Mouse (Mus musculus): Measurements from ENCODE around the gene Gm10644. TPM values are rescaled to one million over a fixed set of nuclear protein-coding genes. Genes with fewer than 3 reads are reported as not detected.

Gene Gm10644
- polyA plus RNA-seq, 1 experiment from 2014 or later, result 0.76 TPM

DNA sequence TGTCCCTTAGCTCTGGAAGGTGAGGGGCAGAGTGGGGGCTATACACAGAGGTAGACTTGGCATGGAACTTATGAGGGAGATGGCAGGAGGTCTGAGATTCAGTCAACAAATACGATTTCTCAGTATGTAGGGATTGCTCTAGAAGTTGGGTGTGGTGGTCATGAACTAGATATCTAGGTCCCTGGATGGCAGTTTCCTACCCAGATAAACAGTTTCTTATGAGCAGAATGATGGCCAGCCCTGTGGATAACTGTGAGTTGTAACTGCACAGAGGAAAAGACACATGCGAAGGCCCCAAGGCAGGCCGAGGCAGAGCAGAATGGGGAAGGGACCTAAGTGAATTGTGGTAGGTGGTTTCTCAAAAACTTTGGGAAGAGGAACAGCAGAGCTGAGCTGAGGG lies 40.8 kb downstream of the Gm10644 start:
- peaks cover 8% of the 10 kb centered on the region for H3K4me1 ChIP-seq (ENCODE audit: control insufficient read depth, insufficient read depth, low read length)

DNA sequence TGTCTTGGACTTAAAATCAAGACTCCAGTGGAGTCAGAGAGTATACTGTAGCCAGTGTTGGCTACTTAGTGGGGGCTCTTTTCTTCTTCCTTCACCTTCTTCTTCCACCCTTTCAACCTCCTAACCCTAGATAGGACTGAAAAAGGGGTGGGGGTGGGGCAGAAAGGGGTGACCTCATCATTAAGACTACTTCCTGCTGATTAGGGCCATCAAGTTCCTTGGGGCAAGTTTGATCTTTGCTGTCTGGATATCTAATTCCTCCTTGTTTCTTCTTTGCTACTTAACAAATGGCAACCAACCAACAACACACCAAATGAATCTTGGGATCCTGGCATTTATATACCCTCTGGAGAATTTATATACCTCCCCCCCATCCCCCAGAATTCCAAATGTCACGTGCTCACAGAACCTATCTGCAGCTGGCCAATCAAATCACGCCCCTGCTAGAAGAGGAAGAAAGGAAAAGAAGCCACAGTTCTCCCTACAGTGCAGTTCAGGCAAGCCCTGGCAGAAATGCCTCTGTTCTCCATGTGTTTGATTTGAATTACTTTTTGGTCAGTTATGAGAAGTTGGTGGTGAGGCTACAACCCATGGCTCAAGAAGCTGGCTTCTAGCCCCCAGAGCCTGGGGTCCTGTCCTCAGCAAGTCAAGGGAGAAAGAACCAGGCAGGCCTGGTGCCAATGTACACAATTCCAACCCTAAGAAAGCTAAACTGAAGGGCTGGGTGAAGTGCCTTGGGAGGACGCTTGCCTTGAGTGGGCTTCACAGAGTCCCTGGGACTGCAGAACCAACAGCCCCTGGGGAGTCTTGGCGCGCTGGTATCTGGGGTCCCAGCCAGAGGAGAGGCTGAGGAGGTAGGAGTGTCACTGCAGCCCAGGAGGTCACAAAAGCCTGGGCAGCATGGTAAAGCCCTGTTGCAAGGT lies 42.9 kb downstream of the Gm10644 start:
- H3K4me3 ChIP-seq (ENCODE audit: low read depth, low read length), result no peak overlapping the region
- ATAC-seq (ENCODE audit: insufficient number of reproducible peaks, low FRiP score, low TSS enrichment, low read depth) (no peak), DNase-seq (ENCODE audit: low spot score) (no peak)
- H3K4me2 ChIP-seq (ENCODE audit: low read depth, severe bottlenecking), result no peak overlapping the region
- H3K9ac ChIP-seq (ENCODE audit: low read length), result no peak overlapping the region
- H3K36me3 ChIP-seq (ENCODE audit: control insufficient read depth, insufficient read depth, low read length), result no peaks in the 10 kb centered on the region
- H3K9me3 ChIP-seq (ENCODE audit: control insufficient read depth, low read length), result no peaks in the 10 kb centered on the region
- 74% methylated on average over 5 of the region's 5 CpGs for WGBS
- no peak overlapping the region for H3K27ac ChIP-seq (replicated peaks; ENCODE audit: low read depth, low read length)
- H3K27me3 ChIP-seq (ENCODE audit: control insufficient read depth, insufficient read depth, low read length), result no peaks in the 10 kb centered on the region
- peaks cover 8% of the 10 kb centered on the region for H3K4me1 ChIP-seq (ENCODE audit: control insufficient read depth, insufficient read depth, low read length)

More for the DNA sequence above, 40.8 kb downstream of the Gm10644 start:
- no peak overlapping the region for H3K27ac ChIP-seq (replicated peaks; ENCODE audit: low read depth, low read length)
- H3K4me2 ChIP-seq (ENCODE audit: low read depth, severe bottlenecking), result no peak overlapping the region
- H3K9ac ChIP-seq (ENCODE audit: low read length), result no peak overlapping the region
- WGBS, result 93% methylated on average over 3 of the region's 3 CpGs
- DNase-seq (ENCODE audit: low spot score) (no peak), ATAC-seq (ENCODE audit: insufficient number of reproducible peaks, low FRiP score, low TSS enrichment, low read depth) (no peak)
- H3K9me3 ChIP-seq (ENCODE audit: control insufficient read depth, low read length), result no peaks in the 10 kb centered on the region
- H3K27me3 ChIP-seq (ENCODE audit: control insufficient read depth, insufficient read depth, low read length), result no peaks in the 10 kb centered on the region
- no peaks in the 10 kb centered on the region for H3K36me3 ChIP-seq (ENCODE audit: control insufficient read depth, insufficient read depth, low read length)
- H3K4me3 ChIP-seq (ENCODE audit: low read depth, low read length), result no peak overlapping the region

DNA sequence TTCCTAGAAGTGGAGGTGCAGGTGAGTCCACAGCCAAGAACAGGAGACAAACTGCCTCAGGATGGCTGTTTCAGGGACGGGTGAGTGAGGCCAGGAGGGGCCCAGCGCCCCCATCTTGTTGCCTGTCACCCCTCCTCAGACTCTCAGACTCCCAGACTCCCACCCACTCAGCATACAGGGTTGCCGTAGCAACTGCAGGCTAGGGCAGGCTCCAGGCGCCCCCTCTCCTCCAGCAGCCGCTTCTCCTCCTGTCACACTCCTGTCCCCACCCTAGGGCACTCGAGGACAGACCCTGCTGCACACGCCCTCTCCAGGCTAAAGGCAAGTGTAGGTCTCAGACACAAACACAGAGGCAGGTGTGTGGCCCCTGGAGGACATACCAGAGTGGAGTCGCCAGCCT lies 45.7 kb downstream of the Gm10644 start:
- no peak for ATAC-seq (ENCODE audit: insufficient number of reproducible peaks, low FRiP score, low TSS enrichment, low read depth)
- Histone ChIP-seq H3K4me1 (ENCODE audit: control insufficient read depth, insufficient read depth, low read length) (peaks cover 4% of the 10 kb centered on the region; the same call in 1 of the 2 replicates), H3K27me3 (ENCODE audit: control insufficient read depth, insufficient read depth, low read length) (no peaks in the 10 kb centered on the region), H3K36me3 (ENCODE audit: control insufficient read depth, insufficient read depth, low read length) (no peaks in the 10 kb centered on the region), H3K9me3 (ENCODE audit: control insufficient read depth, low read length) (no peaks in the 10 kb centered on the region), H3K9ac (ENCODE audit: low read length) (no peak overlapping the region), H3K4me3 (ENCODE audit: low read depth, low read length) (no peak overlapping the region), H3K4me2 (ENCODE audit: low read depth, severe bottlenecking) (no peak overlapping the region), H3K27ac (replicated peaks; ENCODE audit: low read depth, low read length) (no peak overlapping the region)
- DNase-seq (ENCODE audit: low spot score), result no peak
- WGBS, result 63% methylated on average over 8 of the region's 8 CpGs

DNA sequence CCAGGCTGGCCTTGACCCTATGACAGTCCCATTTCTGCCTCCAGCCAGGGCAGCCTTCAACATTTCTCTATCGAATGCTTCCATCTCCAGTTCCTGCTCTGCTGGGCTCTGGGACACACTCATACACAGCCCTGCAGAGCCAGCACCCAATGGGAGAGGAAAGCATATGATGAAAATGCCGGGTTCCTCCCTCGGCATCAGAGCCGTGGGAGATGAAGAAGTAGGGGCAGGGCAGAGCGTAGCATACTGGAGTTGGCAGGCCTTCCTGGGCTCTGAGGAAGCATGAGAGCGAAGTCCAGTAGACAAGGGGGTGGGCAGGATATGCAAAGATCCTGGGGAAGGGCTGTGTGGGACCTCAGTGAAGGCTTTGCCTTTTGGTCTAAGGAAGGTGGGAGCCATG lies 46.4 kb downstream of the Gm10644 start:
- no peaks in the 10 kb centered on the region for H3K27me3 ChIP-seq (ENCODE audit: control insufficient read depth, insufficient read depth, low read length)
- H3K36me3 ChIP-seq (ENCODE audit: control insufficient read depth, insufficient read depth, low read length), result no peaks in the 10 kb centered on the region
- no peak overlapping the region for H3K4me3 ChIP-seq (ENCODE audit: low read depth, low read length)
- H3K4me2 ChIP-seq (ENCODE audit: low read depth, severe bottlenecking), result no peak overlapping the region
- DNase-seq (ENCODE audit: low spot score) (no peak), ATAC-seq (ENCODE audit: insufficient number of reproducible peaks, low FRiP score, low TSS enrichment, low read depth) (no peak)
- H3K4me1 ChIP-seq (ENCODE audit: control insufficient read depth, insufficient read depth, low read length), result peaks cover 11% of the 10 kb centered on the region
- 85% methylated on average over 6 of the region's 6 CpGs for WGBS
- no peak overlapping the region for H3K27ac ChIP-seq (replicated peaks; ENCODE audit: low read depth, low read length)
- 0 out of 2 replicates have a peak overlapping the region, but pooled peaks have one; percentile 3 for H3K9ac ChIP-seq (ENCODE audit: low read length)
- no peaks in the 10 kb centered on the region for H3K9me3 ChIP-seq (ENCODE audit: control insufficient read depth, low read length)

DNA sequence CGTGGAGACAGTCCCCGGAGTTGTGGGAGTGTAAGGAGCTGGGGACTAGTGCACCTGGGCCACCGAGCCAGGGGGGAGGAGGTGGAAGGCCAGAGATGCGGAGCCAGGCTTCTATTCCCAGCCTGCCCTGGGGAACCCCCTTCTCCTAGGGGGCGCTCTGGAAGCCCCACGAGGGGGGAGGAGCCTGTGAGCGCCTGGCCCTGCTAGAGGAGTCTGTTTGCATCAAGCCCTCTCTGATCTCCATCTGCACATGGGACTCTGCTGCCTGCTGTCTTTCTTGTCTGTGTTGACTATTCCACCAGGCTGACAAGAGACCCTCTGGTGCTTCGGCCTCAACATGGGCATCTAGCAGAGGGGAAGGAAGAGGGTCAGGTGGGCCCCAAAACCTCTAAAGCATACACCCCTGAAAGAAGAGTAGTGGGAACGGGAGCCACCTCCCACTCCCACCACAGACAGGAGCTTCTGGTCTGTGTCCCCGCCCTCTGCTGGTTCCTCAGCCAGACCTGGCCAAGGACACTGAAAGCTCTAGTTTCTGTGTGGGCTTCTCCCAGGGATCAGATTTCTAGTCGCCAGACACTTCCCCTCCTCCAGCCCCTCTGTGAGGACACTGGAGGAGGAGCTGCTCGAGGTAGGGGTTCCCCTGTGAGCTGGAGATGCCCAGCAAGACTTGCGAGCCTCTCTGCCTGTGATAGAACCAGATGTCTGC lies 51.9 kb downstream of the Gm10644 start:
- ATAC-seq (ENCODE audit: insufficient number of reproducible peaks, low FRiP score, low TSS enrichment, low read depth) (no peak), DNase-seq (ENCODE audit: low spot score) (peak; percentile 70)
- H3K4me3 ChIP-seq (ENCODE audit: low read depth, low read length), result peak overlapping the region; percentile 2; the same call in 1 of the 2 replicates
- H3K4me1 ChIP-seq (ENCODE audit: control insufficient read depth, insufficient read depth, low read length), result peaks cover 38% of the 10 kb centered on the region
- no peaks in the 10 kb centered on the region for H3K27me3 ChIP-seq (ENCODE audit: control insufficient read depth, insufficient read depth, low read length)
- H3K9ac ChIP-seq (ENCODE audit: low read length), result no peak overlapping the region
- H3K36me3 ChIP-seq (ENCODE audit: control insufficient read depth, insufficient read depth, low read length), result peaks cover 2% of the 10 kb centered on the region; the same call in 1 of the 2 replicates
- WGBS, result 5% methylated on average over 12 of the region's 13 CpGs
- peak overlapping the region; percentile 56; the same call in 1 of the 2 replicates for H3K27ac ChIP-seq (replicated peaks; ENCODE audit: low read depth, low read length)
- H3K9me3 ChIP-seq (ENCODE audit: control insufficient read depth, low read length), result no peaks in the 10 kb centered on the region
- peak overlapping the region; percentile 40 for H3K4me2 ChIP-seq (ENCODE audit: low read depth, severe bottlenecking)

DNA sequence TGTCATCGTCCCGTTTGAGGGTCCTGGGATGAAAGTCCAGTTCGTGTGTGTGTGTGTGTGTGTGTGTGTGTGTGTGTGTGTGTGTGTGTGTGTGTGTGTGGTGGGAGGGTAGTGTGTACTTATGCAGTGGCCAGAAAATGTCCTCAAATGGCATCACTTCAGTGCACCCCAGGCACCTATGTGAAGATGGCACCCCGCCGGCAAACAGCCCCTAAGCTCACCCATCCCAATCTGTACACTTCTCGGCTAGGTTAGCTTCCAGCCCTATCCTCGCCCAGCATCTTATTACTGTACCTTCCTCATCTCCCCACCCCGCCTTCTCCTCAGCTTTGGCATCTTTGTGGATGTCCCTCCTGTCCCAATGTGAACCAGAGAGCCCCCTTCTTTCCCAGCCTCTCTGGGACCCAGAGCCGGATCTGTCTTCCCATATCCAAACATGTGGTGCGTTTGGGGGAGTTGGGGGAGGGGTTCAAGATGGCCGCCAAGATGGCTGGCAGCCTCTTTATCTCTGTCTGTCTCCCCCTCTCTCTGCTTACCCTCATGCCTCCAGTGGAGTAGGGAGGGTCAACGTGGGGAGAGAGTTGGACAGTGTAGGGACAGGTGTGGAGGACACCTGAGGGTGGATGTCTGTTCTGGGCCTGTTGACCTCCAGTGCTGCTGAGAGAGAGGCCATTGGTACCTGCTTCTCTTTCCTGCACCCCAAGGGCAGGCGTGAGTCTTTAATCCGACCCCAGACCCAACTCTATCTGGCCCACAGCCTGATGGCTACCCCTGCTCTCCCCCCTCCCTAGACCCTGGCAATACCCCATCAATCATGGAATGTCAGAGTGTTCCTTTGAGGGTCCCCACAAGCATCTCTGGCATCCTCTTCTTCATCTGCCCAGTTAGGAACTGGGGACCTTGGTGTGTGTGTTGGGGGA lies 53.2 kb downstream of the Gm10644 start:
- H3K9ac ChIP-seq (ENCODE audit: low read length), result peak overlapping the region; percentile 93; the same call in 1 of the 2 replicates
- DNase-seq (ENCODE audit: low spot score), result peak; percentile 32
- H3K27ac ChIP-seq (replicated peaks; ENCODE audit: low read depth, low read length), result no peak overlapping the region
- no peak for ATAC-seq (ENCODE audit: insufficient number of reproducible peaks, low FRiP score, low TSS enrichment, low read depth)
- no peaks in the 10 kb centered on the region for H3K9me3 ChIP-seq (ENCODE audit: control insufficient read depth, low read length)
- peak overlapping the region; percentile 81 for H3K4me2 ChIP-seq (ENCODE audit: low read depth, severe bottlenecking)
- no peaks in the 10 kb centered on the region for H3K27me3 ChIP-seq (ENCODE audit: control insufficient read depth, insufficient read depth, low read length)
- H3K36me3 ChIP-seq (ENCODE audit: control insufficient read depth, insufficient read depth, low read length), result peaks cover 2% of the 10 kb centered on the region; the same call in 1 of the 2 replicates
- peaks cover 39% of the 10 kb centered on the region for H3K4me1 ChIP-seq (ENCODE audit: control insufficient read depth, insufficient read depth, low read length)
- 11% methylated on average over 14 of the region's 14 CpGs for WGBS
- H3K4me3 ChIP-seq (ENCODE audit: low read depth, low read length), result peak overlapping the region; percentile 93

DNA sequence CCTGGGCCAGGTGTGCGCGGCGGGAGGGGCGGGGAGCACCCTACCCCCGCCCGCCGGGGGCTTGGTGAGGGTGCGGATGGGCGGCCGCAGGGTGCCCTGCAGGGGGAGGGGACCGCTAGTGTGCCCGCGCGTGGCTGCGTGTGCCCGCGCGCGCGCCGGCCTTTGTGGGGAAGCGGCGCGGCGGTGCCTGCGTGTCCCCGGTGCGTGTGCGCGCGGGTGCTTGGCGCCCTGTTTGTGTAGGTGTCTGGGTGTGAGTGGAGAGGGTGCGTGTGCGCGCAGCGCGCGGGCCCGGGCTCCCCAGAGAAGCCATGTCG lies 54.1 kb downstream of the Gm10644 start:
- peaks cover 41% of the 10 kb centered on the region for H3K4me1 ChIP-seq (ENCODE audit: control insufficient read depth, insufficient read depth, low read length)

More for the DNA sequence above, 54.1 kb downstream of the Gm10644 start:
- H3K4me3 ChIP-seq (ENCODE audit: low read depth, low read length), result peak overlapping the region; percentile 93
- H3K36me3 ChIP-seq (ENCODE audit: control insufficient read depth, insufficient read depth, low read length), result peaks cover 2% of the 10 kb centered on the region; the same call in 1 of the 2 replicates
- ATAC-seq (ENCODE audit: insufficient number of reproducible peaks, low FRiP score, low TSS enrichment, low read depth) (no peak), DNase-seq (ENCODE audit: low spot score) (peak; percentile 58)
- H3K9ac ChIP-seq (ENCODE audit: low read length), result peak overlapping the region; percentile 93
- no peaks in the 10 kb centered on the region for H3K9me3 ChIP-seq (ENCODE audit: control insufficient read depth, low read length)
- under 1% methylated on average over 37 of the region's 40 CpGs for WGBS
- peak overlapping the region; percentile 81 for H3K4me2 ChIP-seq (ENCODE audit: low read depth, severe bottlenecking)
- no peaks in the 10 kb centered on the region for H3K27me3 ChIP-seq (ENCODE audit: control insufficient read depth, insufficient read depth, low read length)
- H3K27ac ChIP-seq (replicated peaks; ENCODE audit: low read depth, low read length), result peak overlapping the region; percentile 95
